Comparison of ENCODE assay signal across 20 mouse cellular contexts in genomic region chr11:61029116-61029740, GRCm38 (mm10). TPM values are rescaled to one million over a fixed set of nuclear protein-coding genes. Genes with fewer than 3 reads are reported as not detected.
DNase-seq lines count a peak whose midpoint lies in the region.
"Had no signal": no experiment of that assay in that cellular context is flagged by ENCODE, and none has a peak within 500 bp of the region (broad histone marks: within the 10 kb centered on the region; RNA-seq: fewer than 3 reads in every experiment).

No protein-coding gene starts in this region.

- peak; percentile 68 for DNase-seq in heart, adult 11 months
- no peak for DNase-seq in heart, postnatal 36 days
- peak; percentile 73 for DNase-seq in cerebellum, adult 9-10 months
- DNase-seq in induced T-regulatory cell, adult 2 months (ENCODE audit: low read depth): peak; percentile 7
- no peak for DNase-seq in gastrocnemius, adult 8-10 months (ENCODE audit: low spot score in 2 of 2)
- no peak for DNase-seq in left cerebral cortex, adult 11 months (ENCODE audit: low spot score)
- no peak for DNase-seq in layer of hippocampus, adult 11-12 months (ENCODE audit: low spot score)
- DNase-seq: forebrain, postnatal 0 days; gastrocnemius, postnatal 25 days; heart, adult 2 months; heart, postnatal 14 days; kidney, adult 2 months; kidney, postnatal 4 days; layer of hippocampus, postnatal 36 days; lung, embryonic 14.5 days; lung, postnatal 14 days; right cerebral cortex, postnatal 4 days; thymus, adult 2 months; thymus, postnatal 36 days had no signal

- intact Hi-C loops in heart, postnatal 36 days (cut with DNase I): loop anchor here (5.0 kb wide), 1 partner anchor 52 kb away; no protein-coding TSS in a partner anchor

RNA-seq across cellular contexts. Expression of gene Kcnj12, which starts 6.9 kb away (rescaled TPM):
- 10 to 100 TPM; 22.8 to 24.9 TPM for total RNA-seq in heart, postnatal 36 days (2021)
- total RNA-seq in gastrocnemius, adult 8-10 months (2022): 10 to 100 TPM; 59.6 to 63.8 (median 62.0) TPM
- total RNA-seq: liver, adult 2 months had no signal

Comparison
In these comparisons a context has a peak if more than half of its experiments do, and no peak if none do; other contexts are left out.
1. DNase-seq: peak in heart, adult 11 months (single experiment), cerebellum, adult 9-10 months (single experiment) and induced T-regulatory cell, adult 2 months (single experiment); none in heart, postnatal 36 days (0 of 2), gastrocnemius, adult 8-10 months (0 of 2), left cerebral cortex, adult 11 months (single experiment) and layer of hippocampus, adult 11-12 months (single experiment).